Mouse (Mus musculus): ENCODE data around the gene Pglyrp1. TPM values are rescaled to one million over a fixed set of nuclear protein-coding genes. Genes with fewer than 3 reads are reported as not detected.

The Pglyrp1 gene
- polyA plus RNA-seq, 1 experiment from 2014 or later = 36.7 TPM

- Histone ChIP-seq H3K4me3 (ENCODE audit: low read length) (no peak overlapping the region), H3K27ac (ENCODE audit: low read depth, low read length) (peak overlapping the region; percentile 96), H3K36me3 (ENCODE audit: control insufficient read depth, insufficient read depth, low read length) (no peaks in the 10 kb centered on the region), H3K9ac (ENCODE audit: low read depth, low read length) (no peak overlapping the region), H3K4me1 (ENCODE audit: control insufficient read depth, insufficient read depth, low read depth, low read length) (peaks cover 41% of the 10 kb centered on the region), H3K4me2 (ENCODE audit: low read length) (peak overlapping the region; percentile 43), H3K9me3 (ENCODE audit: control insufficient read depth, low read length) (no peaks in the 10 kb centered on the region), H3K27me3 (replicated peaks; ENCODE audit: control insufficient read depth, insufficient read depth, low read length) (no peaks in the 10 kb centered on the region)
- peak; percentile 5 for ATAC-seq
- WGBS = 11% methylated on average over 5 of the region's 5 CpGs
Observed at GRCm38 (mm10) chr7:18922807-18923206, 51.7 kb downstream of the Pglyrp1 start.

GRCm38 (mm10) chr7:18923267-18923666, 52.1 kb downstream of the Pglyrp1 start:
- Histone ChIP-seq H3K9ac (ENCODE audit: low read depth, low read length) (no peak overlapping the region; the same call in 1 of the 2 replicates), H3K4me2 (ENCODE audit: low read length) (peak overlapping the region; percentile 43), H3K27me3 (replicated peaks; ENCODE audit: control insufficient read depth, insufficient read depth, low read length) (no peaks in the 10 kb centered on the region), H3K9me3 (ENCODE audit: control insufficient read depth, low read length) (no peaks in the 10 kb centered on the region), H3K36me3 (ENCODE audit: control insufficient read depth, insufficient read depth, low read length) (no peaks in the 10 kb centered on the region), H3K27ac (ENCODE audit: low read depth, low read length) (peak overlapping the region; percentile 96), H3K4me3 (ENCODE audit: low read length) (peak overlapping the region; percentile 17; the same call in 1 of the 2 replicates), H3K4me1 (ENCODE audit: control insufficient read depth, insufficient read depth, low read depth, low read length) (peaks cover 46% of the 10 kb centered on the region)
- ATAC-seq = peak; percentile 1; the same call in 1 of the 2 replicates
- WGBS = 39% methylated on average over 11 of the region's 11 CpGs

- peak; percentile 25 for ATAC-seq
- Histone ChIP-seq H3K4me2 (ENCODE audit: low read length) (peak overlapping the region; percentile 43), H3K4me3 (ENCODE audit: low read length) (peak overlapping the region; percentile 5), H3K36me3 (ENCODE audit: control insufficient read depth, insufficient read depth, low read length) (no peaks in the 10 kb centered on the region), H3K9me3 (ENCODE audit: control insufficient read depth, low read length) (no peaks in the 10 kb centered on the region), H3K27me3 (replicated peaks; ENCODE audit: control insufficient read depth, insufficient read depth, low read length) (no peaks in the 10 kb centered on the region), H3K9ac (ENCODE audit: low read depth, low read length) (peak overlapping the region; percentile 15; the same call in 1 of the 2 replicates), H3K4me1 (ENCODE audit: control insufficient read depth, insufficient read depth, low read depth, low read length) (peaks cover 49% of the 10 kb centered on the region), H3K27ac (ENCODE audit: low read depth, low read length) (peak overlapping the region; percentile 96)
- WGBS = 4% methylated on average over 4 of the region's 4 CpGs
Observed at GRCm38 (mm10) chr7:18923711-18924191, 52.6 kb downstream of the Pglyrp1 start.

GRCm38 (mm10) chr7:18924321-18924720, 53.2 kb downstream of the Pglyrp1 start:
- Histone ChIP-seq H3K27ac (ENCODE audit: low read depth, low read length) (peak overlapping the region; percentile 96), H3K4me2 (ENCODE audit: low read length) (peak overlapping the region; percentile 43), H3K9ac (ENCODE audit: low read depth, low read length) (no peak overlapping the region; the same call in 1 of the 2 replicates), H3K36me3 (ENCODE audit: control insufficient read depth, insufficient read depth, low read length) (no peaks in the 10 kb centered on the region), H3K9me3 (ENCODE audit: control insufficient read depth, low read length) (no peaks in the 10 kb centered on the region), H3K27me3 (replicated peaks; ENCODE audit: control insufficient read depth, insufficient read depth, low read length) (no peaks in the 10 kb centered on the region), H3K4me1 (ENCODE audit: control insufficient read depth, insufficient read depth, low read depth, low read length) (peaks cover 52% of the 10 kb centered on the region), H3K4me3 (ENCODE audit: low read length) (peak overlapping the region; percentile 5; the same call in 1 of the 2 replicates)
- 6% methylated on average over 8 of the region's 8 CpGs for WGBS
- ATAC-seq = no peak

GRCm38 (mm10) chr7:18925162-18925938, 54.2 kb downstream of the Pglyrp1 start, which contains the start of gene Nova2:
Gene Nova2, plus strand, starts transcription at chr7:18925888.
- Histone ChIP-seq H3K27ac (ENCODE audit: low read depth, low read length) (peak within 1 kb of the TSS; percentile 96), H3K9me3 (ENCODE audit: control insufficient read depth, low read length) (no peaks in the 10 kb centered on the region), H3K4me1 (ENCODE audit: control insufficient read depth, insufficient read depth, low read depth, low read length) (peaks cover 52% of the 10 kb centered on the region), H3K27me3 (replicated peaks; ENCODE audit: control insufficient read depth, insufficient read depth, low read length) (no peaks in the 10 kb centered on the region), H3K36me3 (ENCODE audit: control insufficient read depth, insufficient read depth, low read length) (no peaks in the 10 kb centered on the region), H3K9ac (ENCODE audit: low read depth, low read length) (peak within 1 kb of the TSS; percentile 100), H3K4me2 (ENCODE audit: low read length) (peak within 1 kb of the TSS; percentile 63), H3K4me3 (ENCODE audit: low read length) (peak within 1 kb of the TSS; percentile 86)
- ATAC-seq = peak; percentile 80
- WGBS = under 1% methylated on average over 18 of the region's 45 CpGs

- no peaks in the 10 kb centered on the region for H3K9me3 ChIP-seq (ENCODE audit: control insufficient read depth, low read length)
- peak overlapping the region; percentile 86 for H3K4me3 ChIP-seq (ENCODE audit: low read length)
- H3K9ac ChIP-seq (ENCODE audit: low read depth, low read length) = peak overlapping the region; percentile 100
- H3K27me3 ChIP-seq (replicated peaks; ENCODE audit: control insufficient read depth, insufficient read depth, low read length) = no peaks in the 10 kb centered on the region
- ATAC-seq = peak; percentile 18
- WGBS = under 1% methylated on average over 36 of the region's 42 CpGs
- no peaks in the 10 kb centered on the region for H3K36me3 ChIP-seq (ENCODE audit: control insufficient read depth, insufficient read depth, low read length)
- H3K4me1 ChIP-seq (ENCODE audit: control insufficient read depth, insufficient read depth, low read depth, low read length) = peaks cover 49% of the 10 kb centered on the region
- H3K27ac ChIP-seq (ENCODE audit: low read depth, low read length) = peak overlapping the region; percentile 96
- peak overlapping the region; percentile 63 for H3K4me2 ChIP-seq (ENCODE audit: low read length)
Observed at GRCm38 (mm10) chr7:18926041-18926790, 55.1 kb downstream of the Pglyrp1 start.

- peak overlapping the region; percentile 86 for H3K4me3 ChIP-seq (ENCODE audit: low read length)
- peaks cover 48% of the 10 kb centered on the region for H3K4me1 ChIP-seq (ENCODE audit: control insufficient read depth, insufficient read depth, low read depth, low read length)
- H3K9ac ChIP-seq (ENCODE audit: low read depth, low read length) = peak overlapping the region; percentile 100
- H3K4me2 ChIP-seq (ENCODE audit: low read length) = peak overlapping the region; percentile 63
- no peaks in the 10 kb centered on the region for H3K36me3 ChIP-seq (ENCODE audit: control insufficient read depth, insufficient read depth, low read length)
- ATAC-seq = peak; percentile 4; the same call in 1 of the 2 replicates
- H3K27me3 ChIP-seq (replicated peaks; ENCODE audit: control insufficient read depth, insufficient read depth, low read length) = no peaks in the 10 kb centered on the region
- no peaks in the 10 kb centered on the region for H3K9me3 ChIP-seq (ENCODE audit: control insufficient read depth, low read length)
- H3K27ac ChIP-seq (ENCODE audit: low read depth, low read length) = peak overlapping the region; percentile 96
- 34% methylated on average over 6 of the region's 6 CpGs for WGBS
Observed at GRCm38 (mm10) chr7:18926911-18927310, 55.8 kb downstream of the Pglyrp1 start.

- H3K27ac ChIP-seq (ENCODE audit: low read depth, low read length) = no peak overlapping the region
- H3K4me2 ChIP-seq (ENCODE audit: low read length) = peak overlapping the region; percentile 63
- peak overlapping the region; percentile 86 for H3K4me3 ChIP-seq (ENCODE audit: low read length)
- H3K27me3 ChIP-seq (replicated peaks; ENCODE audit: control insufficient read depth, insufficient read depth, low read length) = no peaks in the 10 kb centered on the region
- H3K9ac ChIP-seq (ENCODE audit: low read depth, low read length) = peak overlapping the region; percentile 100
- no peaks in the 10 kb centered on the region for H3K36me3 ChIP-seq (ENCODE audit: control insufficient read depth, insufficient read depth, low read length)
- H3K4me1 ChIP-seq (ENCODE audit: control insufficient read depth, insufficient read depth, low read depth, low read length) = peaks cover 40% of the 10 kb centered on the region
- no peaks in the 10 kb centered on the region for H3K9me3 ChIP-seq (ENCODE audit: control insufficient read depth, low read length)
- 37% methylated on average over 3 of the region's 3 CpGs for WGBS
- ATAC-seq = no peak
Observed at GRCm38 (mm10) chr7:18927759-18928158, 56.6 kb downstream of the Pglyrp1 start.
